Mouse (Mus musculus) lung, adult 10 weeks (tissue): Measurements from ENCODE around the gene Gm11758. TPM values are rescaled to one million over a fixed set of nuclear protein-coding genes. Genes with fewer than 3 reads are reported as not detected.

Experiments used
- polyA plus RNA-seq: library from polyadenylated mRNA; stranded (reverse); fragments of 350-450 nt; fragmentation: Illumina TruSeq; extraction: RNeasy Lipid Tissue Mini Kit (QIAGEN cat#74804); gene quantifications from one replicate; pipeline ENCODE4 v1.2.3, GENCODE M21; 2014; ENCODE audit warnings: low read depth, low replicate concordance; ENCODE audit not compliant: insufficient read depth

Gm11758 gene
- polyA plus RNA-seq, result not detected

DNA sequence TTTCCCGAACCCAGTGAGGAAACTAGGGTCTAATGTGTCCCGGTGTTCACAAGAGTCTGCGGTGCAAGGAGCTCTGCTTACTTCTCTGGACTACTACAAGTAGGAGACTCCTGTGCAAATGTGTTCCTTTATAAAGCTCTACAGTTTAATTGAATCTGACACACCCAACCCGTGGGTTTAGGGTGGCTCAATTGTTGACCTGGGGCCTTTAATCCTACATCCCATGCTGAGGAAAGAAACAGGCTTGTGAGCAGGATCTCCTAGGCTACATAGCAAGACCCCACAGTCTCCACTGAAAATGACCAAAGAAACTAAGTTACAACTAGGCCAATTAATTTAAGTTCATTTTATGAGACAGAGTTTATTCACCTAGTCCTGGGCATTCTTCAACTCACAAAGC is at the start of gene Gm11758:
Gene Gm11758 (minus strand): TSS at position 101 of the 400 bp plus-strand sequence.

DNA sequence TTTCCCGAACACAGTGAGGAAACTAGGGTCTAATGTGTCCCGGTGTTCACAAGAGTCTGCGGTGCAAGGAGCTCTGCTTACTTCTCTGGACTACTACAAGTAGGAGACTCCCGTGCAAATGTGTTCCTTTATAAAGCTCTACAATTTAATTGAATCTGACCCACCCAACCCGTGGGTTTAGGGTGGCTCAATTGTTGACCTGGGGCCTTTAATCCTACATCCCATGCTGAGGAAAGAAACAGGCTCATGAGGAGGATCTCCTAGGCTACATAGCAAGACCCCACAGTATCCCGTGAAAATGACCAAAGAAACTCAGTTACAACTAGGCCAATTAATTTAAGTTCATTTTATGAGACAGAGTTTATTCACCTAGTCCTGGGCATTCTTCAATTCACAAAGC is 44.6 kb upstream of the Gm11758 start, which contains the start of gene Gm11756:
Gene Gm11756 (minus strand): TSS at position 101 of the 400 bp plus-strand sequence.

DNA sequence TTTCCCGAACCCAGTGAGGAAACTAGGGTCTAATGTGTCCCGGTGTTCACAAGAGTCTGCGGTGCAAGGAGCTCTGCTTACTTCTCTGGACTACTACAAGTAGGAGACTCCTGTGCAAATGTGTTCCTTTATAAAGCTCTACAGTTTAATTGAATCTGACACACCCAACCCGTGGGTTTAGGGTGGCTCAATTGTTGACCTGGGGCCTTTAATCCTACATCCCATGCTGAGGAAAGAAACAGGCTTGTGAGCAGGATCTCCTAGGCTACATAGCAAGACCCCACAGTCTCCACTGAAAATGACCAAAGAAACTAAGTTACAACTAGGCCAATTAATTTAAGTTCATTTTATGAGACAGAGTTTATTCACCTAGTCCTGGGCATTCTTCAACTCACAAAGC is 29.8 kb upstream of the Gm11758 start, which contains the start of gene Gm13871:
Gene Gm13871 (minus strand): TSS at position 101 of the 400 bp plus-strand sequence.

DNA sequence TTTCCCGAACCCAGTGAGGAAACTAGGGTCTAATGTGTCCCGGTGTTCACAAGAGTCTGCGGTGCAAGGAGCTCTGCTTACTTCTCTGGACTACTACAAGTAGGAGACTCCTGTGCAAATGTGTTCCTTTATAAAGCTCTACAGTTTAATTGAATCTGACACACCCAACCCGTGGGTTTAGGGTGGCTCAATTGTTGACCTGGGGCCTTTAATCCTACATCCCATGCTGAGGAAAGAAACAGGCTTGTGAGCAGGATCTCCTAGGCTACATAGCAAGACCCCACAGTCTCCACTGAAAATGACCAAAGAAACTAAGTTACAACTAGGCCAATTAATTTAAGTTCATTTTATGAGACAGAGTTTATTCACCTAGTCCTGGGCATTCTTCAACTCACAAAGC is 14.9 kb upstream of the Gm11758 start, which contains the start of gene Gm11757:
Gene Gm11757 (minus strand): TSS at position 101 of the 400 bp plus-strand sequence.

Other genes starting within 250 kb of the Gm11758 start
- not detected for gene Gm11236, start 238.1 kb downstream of the Gm11758 start, polyA plus RNA-seq
- gene Gm11239, start 207.9 kb downstream of the Gm11758 start, polyA plus RNA-seq, result not detected
- gene Gm428, start 192.8 kb downstream of the Gm11758 start, polyA plus RNA-seq, result not detected
- gene Rasef, start 85.3 kb downstream of the Gm11758 start, polyA plus RNA-seq, result 5.6 TPM
- not detected for gene Gm11757, start 14.8 kb upstream of the Gm11758 start, polyA plus RNA-seq
- not detected for gene Gm13871, start 29.7 kb upstream of the Gm11758 start, polyA plus RNA-seq
- not detected for gene Gm11756, start 44.5 kb upstream of the Gm11758 start, polyA plus RNA-seq
- 0.46 TPM for gene 2310002L09Rik, start 74.6 kb upstream of the Gm11758 start, polyA plus RNA-seq
- gene Frmd3, start 137.2 kb upstream of the Gm11758 start, polyA plus RNA-seq, result not detected